Mouse (Mus musculus) monocyte, adult 5-6 weeks (primary cell): ENCODE measurements around the gene Clcn7. TPM values are rescaled to one million over a fixed set of nuclear protein-coding genes. Genes with fewer than 3 reads are reported as not detected.

Experiments used
- ATAC-seq: fragments of 153-309, 156-312 bp; replicated peaks from 2 replicates; pipeline ENCODE4 v1.8.0; 2017; ENCODE audit warnings: mild to moderate bottlenecking; ENCODE audit not compliant: low TSS enrichment, insufficient number of reproducible peaks, severe bottlenecking, poor library complexity, low FRiP score
- total RNA-seq: library from RNA; stranded (forward); fragments of 200-1000, 200-491, 200-594 nt; gene quantifications from 3 replicates; pipeline ENCODE4 v1.2.3, GENCODE M21; 2017

Clcn7 gene
- 16.3 to 21.8 TPM (median 20.8 TPM) in 3 replicates for total RNA-seq

DNA sequence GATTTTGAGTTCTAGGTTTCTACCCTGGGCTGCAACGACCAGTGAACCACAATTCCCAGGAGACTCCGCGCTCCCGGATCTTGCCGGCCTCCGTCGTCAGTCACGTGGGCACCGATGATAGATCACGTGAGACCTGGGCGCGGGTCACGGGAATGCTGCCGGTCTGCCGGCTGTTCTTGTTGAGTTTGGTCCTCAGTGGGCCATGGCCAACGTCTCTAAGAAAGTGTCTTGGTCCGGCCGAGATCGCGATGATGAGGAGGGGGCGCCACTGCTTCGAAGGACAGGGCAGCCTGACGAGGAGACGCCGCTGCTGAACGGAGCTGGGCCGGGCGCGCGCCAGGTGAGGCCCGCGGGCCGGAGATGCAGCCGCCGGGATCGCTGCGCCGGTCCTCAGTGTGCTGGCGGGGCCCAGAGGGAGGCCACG, at the start of gene Clcn7:
Clcn7 (plus strand) TSS at position 117 of the 424 bp plus-strand sequence.
- peak; percentile 97 for ATAC-seq

DNA sequence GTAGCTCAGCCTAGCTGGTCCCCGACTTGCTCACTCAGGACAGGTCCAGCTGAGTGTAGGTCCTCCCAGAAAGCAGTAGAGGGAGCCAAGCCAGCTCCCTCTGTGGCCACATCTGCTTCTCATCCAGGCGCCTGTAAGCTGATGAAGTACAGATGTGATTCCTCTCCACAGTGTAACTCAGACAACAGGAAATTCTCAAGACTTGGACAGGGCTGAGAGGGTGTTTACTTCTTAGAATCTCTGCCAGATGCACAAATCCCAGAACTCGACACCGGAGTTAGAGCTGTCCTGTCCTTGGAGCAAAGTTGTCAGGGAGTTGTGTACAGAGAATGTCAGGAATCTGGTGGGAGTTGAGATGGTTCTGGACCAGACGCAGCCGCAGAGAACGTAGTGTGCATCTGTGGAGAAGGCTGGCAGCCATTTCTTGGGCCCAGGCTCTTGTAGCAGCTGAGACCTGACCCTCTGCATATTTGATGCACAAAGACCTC, 49.7 kb upstream of the Clcn7 start, which contains the start of gene Tmem204:
Tmem204 (minus strand) TSS at position 148 of the 488 bp plus-strand sequence.
- no peak for ATAC-seq

DNA sequence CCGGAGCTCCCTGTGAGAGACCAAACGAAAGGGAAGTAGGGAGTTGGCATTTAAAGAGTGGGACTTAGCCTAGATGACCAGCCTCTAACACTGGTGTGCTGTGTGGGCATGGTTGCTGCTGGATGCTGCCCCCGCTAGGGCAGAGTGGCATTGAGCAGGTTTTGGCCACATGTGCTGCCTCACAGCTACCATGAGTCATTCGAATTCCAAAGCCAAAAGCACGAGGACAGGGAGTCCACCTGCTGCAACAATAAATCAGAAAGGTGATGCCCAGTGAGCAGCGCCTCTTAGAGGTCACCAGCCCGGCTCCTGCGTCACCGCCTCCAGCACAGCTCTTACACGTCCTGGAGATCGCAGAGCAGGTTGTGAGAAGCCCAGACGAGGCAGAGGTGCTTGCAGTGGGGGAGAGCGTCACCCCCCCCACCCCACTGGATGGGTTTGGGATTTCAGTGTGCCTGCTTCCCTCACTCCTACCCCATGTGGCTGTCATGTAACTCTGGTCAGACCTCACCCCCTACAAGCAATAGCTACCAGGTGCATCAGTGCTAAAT, 48.3 kb upstream of the Clcn7 start:
- ATAC-seq, result no peak

DNA sequence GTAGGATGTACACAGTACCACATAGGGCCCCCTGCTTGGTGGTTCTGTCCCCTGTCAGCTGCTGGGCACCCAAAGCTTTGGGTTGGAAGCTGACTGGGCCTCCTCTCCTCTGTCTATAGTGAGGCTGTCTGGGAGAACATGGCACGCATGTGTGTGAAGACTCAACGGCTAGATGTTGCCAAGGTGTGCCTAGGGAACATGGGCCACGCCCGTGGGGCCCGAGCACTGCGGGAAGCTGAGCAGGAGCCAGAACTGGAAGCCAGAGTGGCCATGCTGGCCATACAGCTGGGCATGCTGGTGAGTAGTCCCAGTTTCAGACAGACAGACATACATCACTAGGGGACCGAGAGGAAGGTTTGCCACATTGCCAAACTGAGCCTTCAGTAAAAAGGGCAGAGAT, 46.5 kb upstream of the Clcn7 start:
- no peak for ATAC-seq

DNA sequence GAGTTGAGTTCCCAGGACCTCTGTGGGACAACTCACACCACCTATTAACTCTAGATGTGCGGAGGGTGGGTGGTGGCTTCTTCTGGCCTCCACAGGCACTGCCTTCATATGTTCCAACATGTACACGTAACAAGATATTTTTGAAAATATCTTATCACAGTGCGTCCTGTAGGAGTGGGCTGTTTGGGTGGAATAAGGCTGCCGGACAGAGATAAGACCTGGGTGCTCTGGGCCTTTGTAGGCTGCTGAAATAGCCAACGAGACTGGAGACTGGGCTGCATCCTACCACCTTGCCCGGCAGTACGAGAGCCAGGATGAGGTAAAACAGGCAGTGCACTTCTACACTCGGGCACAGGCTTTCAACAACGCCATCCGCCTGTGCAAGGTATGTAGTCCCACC, 44.0 kb upstream of the Clcn7 start:
- ATAC-seq, result no peak

DNA sequence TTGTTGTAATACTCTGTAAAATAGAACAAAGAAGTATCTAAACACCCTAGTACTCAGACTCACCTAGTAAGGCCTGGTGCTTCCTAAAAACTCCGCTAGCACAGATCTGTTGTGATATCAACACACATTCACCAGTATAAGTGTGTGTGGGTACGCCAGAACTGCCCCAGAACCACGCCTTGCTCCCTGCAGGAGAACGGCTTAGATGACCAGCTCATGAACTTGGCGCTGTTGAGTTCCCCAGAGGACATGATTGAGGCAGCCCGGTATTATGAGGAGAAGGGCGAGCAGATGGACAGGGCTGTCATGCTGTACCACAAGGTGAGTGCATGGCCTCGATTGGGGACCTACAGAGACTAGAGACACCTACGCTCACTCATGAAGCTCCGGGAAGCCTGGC, 42.7 kb upstream of the Clcn7 start:
- no peak for ATAC-seq

- no peak for ATAC-seq
Measured at GRCm38 (mm10) chr17:25096221-25096620, 37.0 kb upstream of the Clcn7 start.

DNA sequence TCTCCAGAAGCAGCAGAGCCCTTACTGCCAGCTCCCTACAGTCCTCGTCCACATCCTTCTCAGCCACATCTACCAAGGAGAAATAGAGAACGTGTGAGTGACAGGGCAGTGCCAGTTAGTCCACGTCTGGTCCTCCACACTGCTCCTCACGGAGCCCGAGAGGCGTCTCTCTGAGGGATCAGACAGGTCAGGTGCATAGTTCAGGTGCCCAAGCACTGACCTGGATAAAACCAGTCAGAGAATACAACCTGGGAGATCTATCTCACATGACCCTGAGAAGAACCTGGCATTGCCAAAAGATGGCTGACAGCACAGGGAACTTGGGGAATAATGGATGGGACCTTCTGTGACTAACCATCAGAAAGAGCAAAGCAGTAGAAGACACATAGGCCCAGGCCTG, 33.1 kb upstream of the Clcn7 start:
- ATAC-seq, result no peak

- ATAC-seq, result no peak
Measured at GRCm38 (mm10) chr17:25101338-25101737, 31.9 kb upstream of the Clcn7 start.

- ATAC-seq, result no peak
Measured at GRCm38 (mm10) chr17:25107786-25108185, 25.4 kb upstream of the Clcn7 start.

- no peak for ATAC-seq
Measured at GRCm38 (mm10) chr17:25109578-25109977, 23.6 kb upstream of the Clcn7 start.

DNA sequence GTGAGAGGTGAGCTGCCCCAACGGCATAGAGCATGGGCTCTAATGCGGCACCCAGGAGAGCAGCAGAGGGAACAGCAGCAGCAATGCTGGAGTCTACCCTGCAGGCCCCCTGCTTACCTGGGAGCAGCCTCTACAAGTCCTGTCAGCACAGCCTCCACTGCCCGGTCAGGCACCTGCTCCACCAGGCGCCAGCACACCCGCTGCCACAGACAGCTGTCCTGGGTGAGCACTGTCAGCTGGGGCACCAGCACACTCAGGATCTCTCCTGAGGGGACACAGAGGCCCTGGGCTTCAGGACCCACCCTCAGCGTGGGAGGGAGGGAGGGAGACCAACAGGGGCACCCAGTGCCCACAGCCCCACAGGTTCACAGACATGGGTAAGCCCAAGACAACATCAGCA, 22.6 kb upstream of the Clcn7 start:
- ATAC-seq, result no peak

DNA sequence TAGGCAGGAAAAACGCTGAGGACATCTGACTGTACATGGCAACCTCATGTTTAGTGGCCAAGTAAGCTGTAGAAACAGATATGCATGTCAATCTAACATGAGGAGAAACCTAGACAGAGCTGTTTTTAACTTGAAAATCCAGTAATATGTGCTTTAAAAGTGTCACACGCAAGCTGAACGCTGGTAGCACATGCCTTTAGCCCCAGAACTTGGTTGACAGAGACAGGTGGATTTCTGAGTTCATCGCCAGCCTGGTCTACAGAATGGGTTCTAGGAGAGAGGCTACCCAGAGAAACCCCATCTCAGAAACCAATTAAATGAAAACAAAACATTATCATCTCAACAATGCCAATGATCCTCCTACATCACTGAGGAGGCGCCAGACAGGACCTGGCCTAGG, 22.0 kb upstream of the Clcn7 start:
- ATAC-seq, result no peak

GRCm38 (mm10) chr17:25111739-25112422, 21.3 kb upstream of the Clcn7 start:
- ATAC-seq, result no peak

- no peak for ATAC-seq
Measured at GRCm38 (mm10) chr17:25112423-25112810, 20.8 kb upstream of the Clcn7 start.

GRCm38 (mm10) chr17:25114908-25115645, 18.1 kb upstream of the Clcn7 start:
- peak; percentile 4; the same call in 1 of the 2 replicates for ATAC-seq

GRCm38 (mm10) chr17:25115664-25116432, 17.3 kb upstream of the Clcn7 start, which contains the start of gene Telo2:
Telo2 (minus strand) TSS chr17:25115967.
- ATAC-seq, result peak; percentile 91

DNA sequence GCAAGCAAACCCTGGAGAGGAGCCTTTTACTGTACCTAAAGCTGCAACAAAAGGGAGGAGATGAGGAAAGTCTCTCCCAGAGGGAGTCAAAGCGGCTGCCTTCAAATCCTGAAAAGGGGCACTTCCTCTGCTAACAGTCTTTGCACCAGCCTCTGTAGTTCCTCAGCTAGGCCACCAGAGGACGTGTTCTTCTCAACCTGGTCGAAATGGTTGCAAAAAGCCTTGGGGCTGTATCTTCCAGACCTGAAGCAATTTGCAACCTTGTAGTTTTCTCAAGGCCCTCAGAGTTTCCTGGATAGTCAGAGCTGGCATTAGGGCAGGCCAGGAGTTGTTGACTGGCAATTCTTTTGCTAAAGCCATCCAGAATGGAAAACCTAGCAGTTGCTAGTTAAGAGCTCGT, 15.9 kb upstream of the Clcn7 start:
- ATAC-seq, result no peak

- no peak for ATAC-seq
Measured at GRCm38 (mm10) chr17:25120406-25120805, 12.8 kb upstream of the Clcn7 start, which contains the start of gene Ptx4. Ptx4 (plus strand) TSS chr17:25120760.
